Mouse (Mus musculus): ENCODE measurements around the gene Aldh1l1.
"Not testable (repeated sequence)": the region's sequence is repeated elsewhere in the genome, so short reads cannot be mapped to it uniquely, and the experiment has no call there.

The Aldh1l1 gene

GRCm38 (mm10) chr6:90620791-90621583, 134.8 kb downstream of the Aldh1l1 start:
- DNase-seq (ENCODE audit: low read depth, low spot score) = no peak

GRCm38 (mm10) chr6:90621584-90621890, 135.3 kb downstream of the Aldh1l1 start:
- DNase-seq (ENCODE audit: low read depth, low spot score) = no peak

- DNase-seq (ENCODE audit: low read depth, low spot score) = no peak
Observed at GRCm38 (mm10) chr6:90622758-90623455, 136.7 kb downstream of the Aldh1l1 start.

GRCm38 (mm10) chr6:90623456-90623836, 137.2 kb downstream of the Aldh1l1 start:
- no peak for DNase-seq (ENCODE audit: low read depth, low spot score)

GRCm38 (mm10) chr6:90624184-90624583, 138.0 kb downstream of the Aldh1l1 start:
- no peak for DNase-seq (ENCODE audit: low read depth, low spot score)

- DNase-seq (ENCODE audit: low read depth, low spot score) = no peak
Observed at GRCm38 (mm10) chr6:90624733-90625132, 138.5 kb downstream of the Aldh1l1 start.

- no peak for DNase-seq (ENCODE audit: low read depth, low spot score)
Observed at GRCm38 (mm10) chr6:90625207-90625994, 139.2 kb downstream of the Aldh1l1 start.

GRCm38 (mm10) chr6:90627556-90627955, 141.3 kb downstream of the Aldh1l1 start:
- no peak for DNase-seq (ENCODE audit: low read depth, low spot score)

GRCm38 (mm10) chr6:90629506-90629905, 143.3 kb downstream of the Aldh1l1 start:
- DNase-seq (ENCODE audit: low read depth, low spot score) = no peak

GRCm38 (mm10) chr6:90630427-90630826, 144.2 kb downstream of the Aldh1l1 start:
- no peak for DNase-seq (ENCODE audit: low read depth, low spot score)

GRCm38 (mm10) chr6:90632526-90632925, 146.3 kb downstream of the Aldh1l1 start:
- DNase-seq (ENCODE audit: low read depth, low spot score) = not testable (repeated sequence)

GRCm38 (mm10) chr6:90635081-90635480, 148.9 kb downstream of the Aldh1l1 start:
- DNase-seq (ENCODE audit: low read depth, low spot score) = no peak

- no peak for DNase-seq (ENCODE audit: low read depth, low spot score)
Observed at GRCm38 (mm10) chr6:90635611-90636010, 149.4 kb downstream of the Aldh1l1 start.

GRCm38 (mm10) chr6:90643057-90643456, 156.8 kb downstream of the Aldh1l1 start:
- DNase-seq (ENCODE audit: low read depth, low spot score) = no peak

GRCm38 (mm10) chr6:90644965-90645364, 158.7 kb downstream of the Aldh1l1 start:
- no peak for DNase-seq (ENCODE audit: low read depth, low spot score)

GRCm38 (mm10) chr6:90648391-90648790, 162.2 kb downstream of the Aldh1l1 start:
- no peak for DNase-seq (ENCODE audit: low read depth, low spot score)

GRCm38 (mm10) chr6:90649279-90649678, 163.1 kb downstream of the Aldh1l1 start:
- no peak for DNase-seq (ENCODE audit: low read depth, low spot score)

Data from mesoderm, embryonic 11.5 days (tissue).